Mouse (Mus musculus) forebrain, postnatal 0 days (tissue): ENCODE measurements at regions not wholly inside any gene's neighbourhood (a gene's known extent, or its start where the extent isn't known, plus 50 kb on each side); places are given as distances from the start of the nearest gene placed in this dataset.

Experiments
- ATAC-seq: fragments of 200-750 bp; cut with Nextera tagmentation; 2 replicates; pipeline ENCODE4 v1.8.0; 2017; ENCODE audit warnings: mild to moderate bottlenecking, moderate library complexity
- DNase-seq: peaks from one replicate; pipeline ENCODE4 v3.0.0-alpha.2; 2015
- H3K27ac ChIP-seq: fragments of 300-500 bp; sonication (generic); 2 replicates; pipeline ENCODE4 v1.5.1; 2014; ENCODE audit warnings: low read depth, mild to moderate bottlenecking, antibody characterized with exemption, low read length, moderate library complexity, mixed read lengths
- H3K27me3 ChIP-seq: fragments of 300-500 bp; sonication (generic); 2 replicates; pipeline ENCODE4 v1.6.1; 2014; ENCODE audit warnings: mild to moderate bottlenecking, low read length, mixed read lengths; ENCODE audit not compliant: insufficient read depth
- H3K36me3 ChIP-seq: fragments of 300-500 bp; sonication (generic); 2 replicates; pipeline ENCODE4 v1.6.1; 2014; ENCODE audit warnings: mild to moderate bottlenecking, moderate library complexity; ENCODE audit not compliant: insufficient read depth
- H3K4me1 ChIP-seq: fragments of 300-500 bp; sonication (generic); 2 replicates; pipeline ENCODE4 v1.6.1; 2014; ENCODE audit warnings: antibody characterized with exemption; ENCODE audit not compliant: insufficient read depth
- H3K4me2 ChIP-seq: fragments of 300-500 bp; sonication (generic); 2 replicates; pipeline ENCODE4 v1.6.1; 2014; ENCODE audit warnings: low read depth, mild to moderate bottlenecking, moderate library complexity
- H3K4me3 ChIP-seq: fragments of 300-500 bp; sonication (generic); 2 replicates; pipeline ENCODE4 v1.5.1; 2014; ENCODE audit warnings: low read depth, low read length, mixed read lengths
- H3K9ac ChIP-seq: fragments of 300-500 bp; sonication (generic); 2 replicates; pipeline ENCODE4 v1.6.1; 2014; ENCODE audit warnings: mild to moderate bottlenecking
- H3K9me3 ChIP-seq: fragments of 300-500 bp; sonication (generic); 2 replicates; pipeline ENCODE4 v1.6.1; 2016; ENCODE audit warnings: low read length
- CTCF ChIP-seq: sonication (generic); IDR thresholded peaks from 2 replicates; pipeline ENCODE4 v1.5.1; 2016; ENCODE audit warnings: antibody characterized with exemption, control low read depth, low read depth
- WGBS: fragments of 180-500 bp; shearing (Covaris S2); extraction: QIAGEN DNeasy Blood & Tissue Kit; methylation state at CpG from one replicate; pipeline ENCODE4 v1.1.7; 2014; 5-methylcytosine and 5-hydroxymethylcytosine counted together

DNA sequence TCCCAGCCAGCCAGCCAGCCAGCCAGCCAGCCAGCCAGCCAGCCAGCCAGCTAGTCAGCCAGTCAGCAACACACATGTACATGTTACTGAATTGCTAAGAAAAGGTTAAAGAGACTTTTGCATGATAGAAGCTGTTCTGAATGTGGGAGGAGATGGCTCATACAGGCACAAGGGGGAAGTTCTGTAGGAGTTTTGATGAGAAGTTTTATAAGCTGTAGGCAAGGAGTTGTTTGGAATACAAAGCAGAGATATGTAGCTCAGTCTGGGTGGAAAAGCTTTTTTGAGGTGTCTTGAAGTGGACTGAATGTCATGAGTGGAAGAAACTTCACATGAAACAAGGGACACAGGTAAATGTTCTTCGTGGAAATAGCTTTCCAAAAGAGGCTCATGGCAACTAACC lies 157.8 kb upstream of the Slc39a10 start:
- Histone ChIP-seq H3K27ac (no peak overlapping the region), H3K9ac (no peak overlapping the region), H3K36me3 (no peaks in the 10 kb centered on the region), H3K9me3 (no peaks in the 10 kb centered on the region), H3K27me3 (no peaks in the 10 kb centered on the region), H3K4me1 (no peaks in the 10 kb centered on the region), H3K4me2 (no peak overlapping the region), H3K4me3 (no peak overlapping the region)
- WGBS, result 76% methylated on average over 1 of the region's 1 CpGs
- no peak for ATAC-seq
- no peak for TF ChIP-seq CTCF
- DNase-seq, result no peak

GRCm38 (mm10) chr1:47037576-47037975 lies 144.9 kb upstream of the Slc39a10 start:
- Histone ChIP-seq H3K9ac (no peak overlapping the region), H3K4me1 (no peaks in the 10 kb centered on the region), H3K4me3 (no peak overlapping the region), H3K27me3 (no peaks in the 10 kb centered on the region), H3K4me2 (no peak overlapping the region), H3K27ac (no peak overlapping the region), H3K9me3 (no peaks in the 10 kb centered on the region), H3K36me3 (no peaks in the 10 kb centered on the region)
- 76% methylated on average over 2 of the region's 2 CpGs for WGBS
- ATAC-seq, result no peak
- no peak for TF ChIP-seq CTCF
- DNase-seq, result no peak

GRCm38 (mm10) chr1:47019356-47019755 lies 126.7 kb upstream of the Slc39a10 start:
- no peak for ATAC-seq
- no peaks in the 10 kb centered on the region for H3K27me3 ChIP-seq
- no peak overlapping the region for H3K4me3 ChIP-seq
- H3K4me1 ChIP-seq, result no peaks in the 10 kb centered on the region
- 10% methylated on average over 1 of the region's 1 CpGs for WGBS
- no peaks in the 10 kb centered on the region for H3K36me3 ChIP-seq
- no peak overlapping the region for H3K4me2 ChIP-seq
- no peak overlapping the region for H3K9ac ChIP-seq
- TF ChIP-seq CTCF, result no peak
- no peaks in the 10 kb centered on the region for H3K9me3 ChIP-seq
- DNase-seq, result no peak
- H3K27ac ChIP-seq, result no peak overlapping the region

GRCm38 (mm10) chr1:47014526-47014925 lies 121.9 kb upstream of the Slc39a10 start:
- ATAC-seq (no peak), DNase-seq (no peak)
- Histone ChIP-seq H3K9ac (no peak overlapping the region), H3K27me3 (no peaks in the 10 kb centered on the region), H3K27ac (no peak overlapping the region), H3K4me3 (no peak overlapping the region), H3K4me2 (no peak overlapping the region), H3K9me3 (no peaks in the 10 kb centered on the region), H3K36me3 (no peaks in the 10 kb centered on the region), H3K4me1 (no peaks in the 10 kb centered on the region)
- 82% methylated on average over 1 of the region's 1 CpGs for WGBS
- no peak for TF ChIP-seq CTCF

- H3K36me3 ChIP-seq, result no peaks in the 10 kb centered on the region
- H3K27me3 ChIP-seq, result no peaks in the 10 kb centered on the region
- DNase-seq (no peak), ATAC-seq (no peak)
- no peak for TF ChIP-seq CTCF
- no peak overlapping the region for H3K27ac ChIP-seq
- H3K4me2 ChIP-seq, result no peak overlapping the region
- H3K4me1 ChIP-seq, result no peaks in the 10 kb centered on the region
- H3K9ac ChIP-seq, result no peak overlapping the region
- H3K4me3 ChIP-seq, result no peak overlapping the region
- H3K9me3 ChIP-seq, result no peaks in the 10 kb centered on the region
- 69% methylated on average over 5 of the region's 5 CpGs for WGBS
These were observed 111.1 kb upstream of the Slc39a10 start for GRCm38 (mm10) chr1:47003746-47004145.

- H3K4me2 ChIP-seq, result no peak overlapping the region
- H3K9ac ChIP-seq, result no peak overlapping the region
- no peaks in the 10 kb centered on the region for H3K36me3 ChIP-seq
- ATAC-seq (no peak), DNase-seq (no peak)
- H3K27me3 ChIP-seq, result no peaks in the 10 kb centered on the region
- WGBS, result 83% methylated on average over 3 of the region's 3 CpGs
- H3K27ac ChIP-seq, result no peak overlapping the region
- no peaks in the 10 kb centered on the region for H3K9me3 ChIP-seq
- H3K4me3 ChIP-seq, result no peak overlapping the region
- no peaks in the 10 kb centered on the region for H3K4me1 ChIP-seq
- no peak for TF ChIP-seq CTCF
These were observed 106.7 kb upstream of the Slc39a10 start for GRCm38 (mm10) chr1:46999337-46999736.

- no peaks in the 10 kb centered on the region for H3K4me1 ChIP-seq
- no peaks in the 10 kb centered on the region for H3K36me3 ChIP-seq
- no peaks in the 10 kb centered on the region for H3K9me3 ChIP-seq
- H3K27ac ChIP-seq, result no peak overlapping the region
- ATAC-seq (peak; percentile 74), DNase-seq (peak; percentile 22)
- no peak overlapping the region for H3K4me3 ChIP-seq
- H3K4me2 ChIP-seq, result no peak overlapping the region
- H3K27me3 ChIP-seq, result no peaks in the 10 kb centered on the region
- no peak overlapping the region for H3K9ac ChIP-seq
- TF ChIP-seq CTCF, result no peak
- 19% methylated on average over 1 of the region's 1 CpGs for WGBS
These were observed 93.3 kb upstream of the Slc39a10 start for GRCm38 (mm10) chr1:46985978-46986377.

DNA sequence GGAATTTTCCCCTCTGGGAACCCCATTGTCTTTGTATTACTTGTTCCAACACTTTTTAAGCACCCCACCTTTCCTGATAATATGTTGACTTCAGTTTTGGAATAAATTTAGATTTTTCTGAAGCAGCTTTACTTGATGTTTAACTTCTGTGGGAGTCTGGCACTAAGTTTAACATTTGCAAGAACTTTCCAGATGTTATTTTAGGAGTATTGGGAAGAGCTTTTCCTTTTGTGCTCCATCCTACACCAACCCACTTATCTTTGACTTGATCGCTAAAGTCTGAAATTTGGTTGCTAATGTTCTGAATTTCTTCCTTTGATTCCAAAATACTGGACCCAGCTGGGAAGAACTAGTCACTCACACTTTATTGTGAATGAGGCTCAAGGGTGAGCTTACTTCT lies 90.4 kb upstream of the Slc39a10 start:
- no peak for TF ChIP-seq CTCF
- no peak for DNase-seq

More for the DNA sequence above, 90.4 kb upstream of the Slc39a10 start:
- no peaks in the 10 kb centered on the region for H3K27me3 ChIP-seq
- H3K9ac ChIP-seq, result no peak overlapping the region
- H3K27ac ChIP-seq, result no peak overlapping the region
- H3K4me3 ChIP-seq, result no peak overlapping the region
- no peak for ATAC-seq
- no peaks in the 10 kb centered on the region for H3K36me3 ChIP-seq
- H3K4me2 ChIP-seq, result no peak overlapping the region
- WGBS, result 98% methylated on average over 1 of the region's 1 CpGs
- H3K9me3 ChIP-seq, result no peaks in the 10 kb centered on the region
- H3K4me1 ChIP-seq, result no peaks in the 10 kb centered on the region
